Mouse (Mus musculus) small intestine, adult 2 months (tissue): ENCODE results near the gene Nbea. TPM values are rescaled to one million over a fixed set of nuclear protein-coding genes. Genes with fewer than 3 reads are reported as not detected.

ENCODE experiments used
- H3K27ac ChIP-seq: fragments of 200-500 bp; 2 replicates; pipeline ENCODE4 v1.5.1; 2012; ENCODE audit warnings: low read depth, low read length, control low read depth, inconsistent platforms; ENCODE audit not compliant: insufficient read depth
- H3K27me3 ChIP-seq: fragments of 200-500 bp; 2 replicates; pipeline ENCODE4 v1.6.1; 2012; ENCODE audit warnings: mild to moderate bottlenecking, moderate library complexity, low read length, inconsistent platforms; ENCODE audit not compliant: control insufficient read depth, insufficient read depth
- H3K36me3 ChIP-seq: fragments of 200-500 bp; 2 replicates; pipeline ENCODE4 v1.6.1; 2012; ENCODE audit warnings: mild to moderate bottlenecking, low read length, control low read depth, inconsistent platforms; ENCODE audit not compliant: control insufficient read depth, insufficient read depth
- H3K4me1 ChIP-seq: fragments of 200-500 bp; 2 replicates; pipeline ENCODE4 v1.6.1; 2012; ENCODE audit warnings: low read length, inconsistent platforms, mixed read lengths; ENCODE audit not compliant: control insufficient read depth, insufficient read depth, insufficient read length
- H3K4me3 ChIP-seq: fragments of 200-500 bp; 2 replicates; pipeline ENCODE4 v1.5.1; 2012; ENCODE audit warnings: low read depth, mild to moderate bottlenecking, control low read depth, inconsistent platforms, low read length, moderate library complexity
- CTCF ChIP-seq: fragments of 200-500 bp; IDR thresholded peaks from 2 replicates; pipeline ENCODE4 v1.5.1; 2012; ENCODE audit warnings: low read depth, mild to moderate bottlenecking, control low read depth, inconsistent platforms, low read length, moderate library complexity, mixed read lengths; ENCODE audit not compliant: insufficient replicate concordance, insufficient read length; ENCODE audit errors: extremely low read depth
- POLR2A ChIP-seq: fragments of 200-500 bp; IDR thresholded peaks from 2 replicates; pipeline ENCODE4 v1.6.1; 2012; ENCODE audit warnings: low read depth, mild to moderate bottlenecking, control low read depth, inconsistent platforms, low read length, moderate library complexity
- whole genome bisulfite sequencing: fragments of 180-500 bp; shearing (Covaris S2); methylation state at CpG from one replicate; pipeline ENCODE4 v1.1.7; 2018; 5-methylcytosine and 5-hydroxymethylcytosine counted together
- polyA plus RNA-seq: library from polyadenylated mRNA; depleted of rRNA; stranded (reverse); fragments of >200 nt; gene quantifications from 2 replicates; pipeline ENCODE4 v1.2.3, GENCODE M21; 2012

Nbea gene
- polyA plus RNA-seq, 1 experiment: 2.4 TPM

- H3K4me1 ChIP-seq: no peaks in the 10 kb centered on the region
- no peak for TF ChIP-seq POLR2A
These were observed 310.3 kb downstream of the Nbea start for GRCm38 (mm10) chr3:55872944-55873924.

GRCm38 (mm10) chr3:55852488-55852887, 331.0 kb downstream of the Nbea start:
- Histone ChIP-seq H3K4me3 (no peak overlapping the region), H3K4me1 (no peaks in the 10 kb centered on the region), H3K27ac (no peak overlapping the region), H3K27me3 (no peaks in the 10 kb centered on the region), H3K36me3 (no peaks in the 10 kb centered on the region)
- 84% methylated on average over 7 of the region's 7 CpGs for WGBS
- no peak for TF ChIP-seq CTCF

More at GRCm38 (mm10) chr3:55872944-55873924, 310.3 kb downstream of the Nbea start:
- Histone ChIP-seq H3K27ac (no peak overlapping the region), H3K4me3 (no peak overlapping the region), H3K36me3 (no peaks in the 10 kb centered on the region), H3K27me3 (no peaks in the 10 kb centered on the region)
- WGBS: 82% methylated on average over 5 of the region's 5 CpGs

- Histone ChIP-seq H3K27ac (no peak overlapping the region), H3K4me3 (no peak overlapping the region), H3K36me3 (no peaks in the 10 kb centered on the region), H3K4me1 (no peaks in the 10 kb centered on the region), H3K27me3 (no peaks in the 10 kb centered on the region)
- WGBS: 84% methylated on average over 1 of the region's 1 CpGs
- TF ChIP-seq CTCF: no peak
These were observed 336.4 kb downstream of the Nbea start for GRCm38 (mm10) chr3:55847115-55847514.

GRCm38 (mm10) chr3:55837188-55837587, 346.3 kb downstream of the Nbea start:
- TF ChIP-seq CTCF (no peak), POLR2A (no peak)
- Histone ChIP-seq H3K4me1 (0 out of 2 replicates have a peak, but pooled peaks cover 2% of the 10 kb centered on the region), H3K27me3 (no peaks in the 10 kb centered on the region), H3K36me3 (no peaks in the 10 kb centered on the region), H3K27ac (no peak overlapping the region), H3K4me3 (no peak overlapping the region)
- WGBS: 87% methylated on average over 3 of the region's 3 CpGs

GRCm38 (mm10) chr3:55835207-55835606, 348.3 kb downstream of the Nbea start:
- TF ChIP-seq POLR2A (no peak), CTCF (no peak)
- Histone ChIP-seq H3K27me3 (no peaks in the 10 kb centered on the region), H3K27ac (no peak overlapping the region), H3K4me1 (0 out of 2 replicates have a peak, but pooled peaks cover 2% of the 10 kb centered on the region), H3K4me3 (no peak overlapping the region), H3K36me3 (no peaks in the 10 kb centered on the region)
- WGBS: 61% methylated on average over 4 of the region's 4 CpGs

- 87% methylated on average over 5 of the region's 5 CpGs for WGBS
- no peak overlapping the region for H3K4me3 ChIP-seq
- no peaks in the 10 kb centered on the region for H3K36me3 ChIP-seq
- H3K27ac ChIP-seq: no peak overlapping the region
- H3K27me3 ChIP-seq: no peaks in the 10 kb centered on the region
- 0 out of 2 replicates have a peak, but pooled peaks cover 2% of the 10 kb centered on the region for H3K4me1 ChIP-seq
- no peak for TF ChIP-seq CTCF
- no peak for TF ChIP-seq POLR2A
These were observed 353.3 kb downstream of the Nbea start for GRCm38 (mm10) chr3:55830226-55830625.

- no peaks in the 10 kb centered on the region for H3K36me3 ChIP-seq
- H3K27ac ChIP-seq: no peak overlapping the region
- TF ChIP-seq POLR2A (no peak), CTCF (no peak)
- H3K4me3 ChIP-seq: no peak overlapping the region
- H3K4me1 ChIP-seq: 0 out of 2 replicates have a peak, but pooled peaks cover 2% of the 10 kb centered on the region
- no peaks in the 10 kb centered on the region for H3K27me3 ChIP-seq
- WGBS: 49% methylated on average over 10 of the region's 10 CpGs
These were observed 354.8 kb downstream of the Nbea start for GRCm38 (mm10) chr3:55828481-55829256.
